Mouse (Mus musculus) limb, embryonic 13.5 days (tissue): Measurements from ENCODE around the gene Eepd1. TPM values are rescaled to one million over a fixed set of nuclear protein-coding genes. Genes with fewer than 3 reads are reported as not detected.
A peak's percentile ranks its signal among the peaks of the same experiment; 100 is the strongest.
"Not testable (repeated sequence)": the region's sequence is repeated elsewhere in the genome, so short reads cannot be mapped to it uniquely, and the experiment has no call there.

ENCODE experiments used
- ATAC-seq: fragments of 200-750 bp; cut with Nextera tagmentation; 2 replicates; pipeline ENCODE4 v1.8.0; 2017; ENCODE audit warnings: low read depth, moderate number of reproducible peaks, moderate TSS enrichment; ENCODE audit not compliant: low FRiP score
- H3K27ac ChIP-seq: fragments of 300-500 bp; sonication (generic); 2 replicates; pipeline ENCODE4 v1.5.1; 2015; ENCODE audit warnings: inconsistent platforms, mild to moderate bottlenecking, moderate library complexity
- H3K27me3 ChIP-seq: fragments of 300-500 bp; sonication (generic); 2 replicates; pipeline ENCODE4 v1.6.1; 2015; ENCODE audit warnings: mild to moderate bottlenecking, inconsistent platforms
- H3K36me3 ChIP-seq: fragments of 300-500 bp; sonication (generic); 2 replicates; pipeline ENCODE4 v1.6.1; 2015; ENCODE audit warnings: inconsistent platforms, mild to moderate bottlenecking, moderate library complexity
- H3K4me1 ChIP-seq: fragments of 300-500 bp; sonication (generic); 2 replicates; pipeline ENCODE4 v1.6.1; 2015; ENCODE audit warnings: inconsistent platforms
- H3K4me2 ChIP-seq: fragments of 300-500 bp; sonication (generic); replicated peaks from 2 replicates; pipeline ENCODE4 v1.6.1; 2015; ENCODE audit warnings: inconsistent platforms, mild to moderate bottlenecking, moderate library complexity
- H3K4me3 ChIP-seq: fragments of 300-500 bp; sonication (generic); 2 replicates; pipeline ENCODE4 v1.5.1; 2015; ENCODE audit warnings: moderate library complexity, mild to moderate bottlenecking, inconsistent platforms
- H3K9ac ChIP-seq: fragments of 300-500 bp; sonication (generic); 2 replicates; pipeline ENCODE4 v1.6.1; 2015; ENCODE audit warnings: mild to moderate bottlenecking, inconsistent platforms
- H3K9me3 ChIP-seq: fragments of 300-500 bp; sonication (generic); 2 replicates; pipeline ENCODE4 v1.6.1; 2016; ENCODE audit warnings: inconsistent platforms
- WGBS: fragments of 180-500 bp; shearing (Covaris S2); methylation state at CpG from one replicate; pipeline ENCODE4 v1.1.7; 2015; 5-methylcytosine and 5-hydroxymethylcytosine counted together
- polyA plus RNA-seq: library from polyadenylated mRNA; unstranded; fragments of >200 nt; fragmentation: Nextera tagmentation; extraction: Ambion mirVana; gene quantifications from 2 replicates; pipeline ENCODE4 v1.2.1, GENCODE M21; 2015

Gene Eepd1
- 22.8 and 23.0 TPM in 2 replicates for polyA plus RNA-seq

- peak; percentile 96 for ATAC-seq
- peak within 1 kb of the TSS; percentile 75 for H3K4me3 ChIP-seq
- peak within 1 kb of the TSS; percentile 81 for H3K4me2 ChIP-seq
- H3K36me3 ChIP-seq: no peaks in the 10 kb centered on the region
- WGBS: under 1% methylated on average over 74 of the region's 75 CpGs
- peak within 1 kb of the TSS; percentile 87 for H3K9ac ChIP-seq
- no peaks in the 10 kb centered on the region for H3K27me3 ChIP-seq
- H3K9me3 ChIP-seq: no peaks in the 10 kb centered on the region
- peak within 1 kb of the TSS; percentile 61; the same call in 1 of the 2 replicates for H3K27ac ChIP-seq
- peaks cover 46% of the 10 kb centered on the region for H3K4me1 ChIP-seq
Observed at GRCm38 (mm10) chr9:25481344-25482095, at the start of gene Eepd1. Gene Eepd1, plus strand, starts transcription at chr9:25481547.

- ATAC-seq: no peak
- 77% methylated on average over 3 of the region's 3 CpGs for WGBS
Observed at GRCm38 (mm10) chr9:25438836-25439235, 42.5 kb upstream of the Eepd1 start.

GRCm38 (mm10) chr9:25440046-25440445 is 41.3 kb upstream of the Eepd1 start:
- WGBS: 86% methylated on average over 4 of the region's 5 CpGs
- H3K27ac ChIP-seq: not testable (repeated sequence)

More at GRCm38 (mm10) chr9:25438836-25439235, 42.5 kb upstream of the Eepd1 start:
- H3K9me3 ChIP-seq: no peaks in the 10 kb centered on the region
- H3K4me2 ChIP-seq: no peak overlapping the region
- H3K4me1 ChIP-seq: no peaks in the 10 kb centered on the region
- H3K36me3 ChIP-seq: no peaks in the 10 kb centered on the region
- no peak overlapping the region for H3K4me3 ChIP-seq
- H3K9ac ChIP-seq: no peak overlapping the region
- no peak overlapping the region for H3K27ac ChIP-seq
- no peaks in the 10 kb centered on the region for H3K27me3 ChIP-seq

GRCm38 (mm10) chr9:25442041-25442440 is 39.3 kb upstream of the Eepd1 start:
- no peak overlapping the region for H3K27ac ChIP-seq
- H3K9ac ChIP-seq: no peak overlapping the region
- H3K27me3 ChIP-seq: no peaks in the 10 kb centered on the region
- H3K36me3 ChIP-seq: no peaks in the 10 kb centered on the region
- no peak overlapping the region for H3K4me3 ChIP-seq
- no peak overlapping the region for H3K4me2 ChIP-seq
- no peaks in the 10 kb centered on the region for H3K9me3 ChIP-seq
- H3K4me1 ChIP-seq: no peaks in the 10 kb centered on the region
- no peak for ATAC-seq

More at GRCm38 (mm10) chr9:25440046-25440445, 41.3 kb upstream of the Eepd1 start:
- H3K4me1 ChIP-seq, H3K4me2 ChIP-seq, H3K27me3 ChIP-seq, H3K9me3 ChIP-seq, ATAC-seq, H3K9ac ChIP-seq, H3K36me3 ChIP-seq, H3K4me3 ChIP-seq: not testable (repeated sequence)

- Histone ChIP-seq H3K4me1 (no peaks in the 10 kb centered on the region), H3K9me3 (no peaks in the 10 kb centered on the region), H3K4me2 (no peak overlapping the region), H3K36me3 (no peaks in the 10 kb centered on the region), H3K27ac (no peak overlapping the region), H3K4me3 (no peak overlapping the region), H3K9ac (no peak overlapping the region), H3K27me3 (no peaks in the 10 kb centered on the region)
- no peak for ATAC-seq
- WGBS: 80% methylated on average over 3 of the region's 3 CpGs
Observed at GRCm38 (mm10) chr9:25443029-25443428, 38.3 kb upstream of the Eepd1 start.

GRCm38 (mm10) chr9:25443546-25443945 is 37.8 kb upstream of the Eepd1 start:
- H3K9ac ChIP-seq: no peak overlapping the region
- H3K4me2 ChIP-seq: no peak overlapping the region
- H3K36me3 ChIP-seq: no peaks in the 10 kb centered on the region
- no peak overlapping the region for H3K4me3 ChIP-seq
- H3K9me3 ChIP-seq: no peaks in the 10 kb centered on the region
- ATAC-seq: no peak
- no peaks in the 10 kb centered on the region for H3K27me3 ChIP-seq
- H3K4me1 ChIP-seq: no peaks in the 10 kb centered on the region
- no peak overlapping the region for H3K27ac ChIP-seq

GRCm38 (mm10) chr9:25450394-25450793 is 31.0 kb upstream of the Eepd1 start:
- no peak overlapping the region for H3K27ac ChIP-seq
- H3K36me3 ChIP-seq: no peaks in the 10 kb centered on the region
- no peak overlapping the region for H3K4me2 ChIP-seq
- no peaks in the 10 kb centered on the region for H3K9me3 ChIP-seq
- no peaks in the 10 kb centered on the region for H3K4me1 ChIP-seq
- H3K27me3 ChIP-seq: no peaks in the 10 kb centered on the region
- no peak for ATAC-seq
- H3K4me3 ChIP-seq: no peak overlapping the region
- no peak overlapping the region for H3K9ac ChIP-seq
- 66% methylated on average over 4 of the region's 4 CpGs for WGBS

- no peak for ATAC-seq
- 88% methylated on average over 2 of the region's 2 CpGs for WGBS
- H3K4me3 ChIP-seq: no peak overlapping the region
Observed at GRCm38 (mm10) chr9:25455027-25455426, 26.3 kb upstream of the Eepd1 start.

GRCm38 (mm10) chr9:25460835-25461555 is 20.4 kb upstream of the Eepd1 start:
- 81% methylated on average over 10 of the region's 10 CpGs for WGBS
- ATAC-seq: no peak
- Histone ChIP-seq H3K4me3 (no peak overlapping the region), H3K36me3 (no peaks in the 10 kb centered on the region), H3K27ac (no peak overlapping the region), H3K4me2 (no peak overlapping the region), H3K27me3 (no peaks in the 10 kb centered on the region), H3K4me1 (no peaks in the 10 kb centered on the region), H3K9me3 (no peaks in the 10 kb centered on the region), H3K9ac (no peak overlapping the region)

More at GRCm38 (mm10) chr9:25455027-25455426, 26.3 kb upstream of the Eepd1 start:
- Histone ChIP-seq H3K4me1 (no peaks in the 10 kb centered on the region), H3K9ac (no peak overlapping the region), H3K9me3 (peaks cover 3% of the 10 kb centered on the region; the same call in 1 of the 2 replicates), H3K27ac (no peak overlapping the region), H3K4me2 (no peak overlapping the region), H3K36me3 (no peaks in the 10 kb centered on the region), H3K27me3 (no peaks in the 10 kb centered on the region)

GRCm38 (mm10) chr9:25464305-25464704 is 17.0 kb upstream of the Eepd1 start:
- Histone ChIP-seq H3K4me3 (no peak overlapping the region), H3K27ac (no peak overlapping the region), H3K9ac (no peak overlapping the region), H3K4me1 (no peaks in the 10 kb centered on the region), H3K4me2 (no peak overlapping the region), H3K36me3 (no peaks in the 10 kb centered on the region), H3K9me3 (no peaks in the 10 kb centered on the region), H3K27me3 (no peaks in the 10 kb centered on the region)
- WGBS: 59% methylated on average over 1 of the region's 1 CpGs
- ATAC-seq: no peak

- whole genome bisulfite sequencing: 89% methylated on average over 7 of the region's 7 CpGs
- H3K4me2 ChIP-seq: no peak overlapping the region
- no peaks in the 10 kb centered on the region for H3K36me3 ChIP-seq
- H3K9me3 ChIP-seq: no peaks in the 10 kb centered on the region
- no peak for ATAC-seq
- no peak overlapping the region for H3K4me3 ChIP-seq
- no peak overlapping the region for H3K27ac ChIP-seq
- H3K4me1 ChIP-seq: peaks cover 26% of the 10 kb centered on the region
- H3K27me3 ChIP-seq: no peaks in the 10 kb centered on the region
- no peak overlapping the region for H3K9ac ChIP-seq
Observed at GRCm38 (mm10) chr9:25479392-25480020, 1.8 kb upstream of the Eepd1 start.

- H3K4me3 ChIP-seq: no peak overlapping the region
Observed at GRCm38 (mm10) chr9:25480676-25481075, 671 bp upstream of the Eepd1 start.

More at GRCm38 (mm10) chr9:25480676-25481075, 671 bp upstream of the Eepd1 start:
- Histone ChIP-seq H3K9ac (no peak overlapping the region), H3K9me3 (no peaks in the 10 kb centered on the region), H3K27me3 (no peaks in the 10 kb centered on the region), H3K4me2 (no peak overlapping the region), H3K36me3 (no peaks in the 10 kb centered on the region), H3K27ac (no peak overlapping the region), H3K4me1 (peaks cover 37% of the 10 kb centered on the region)
- ATAC-seq: no peak
- WGBS: 64% methylated on average over 2 of the region's 2 CpGs
